Mouse (Mus musculus) embryonic facial prominence, embryonic 12.5 days (tissue): ENCODE results near the gene Farsa. TPM values are rescaled to one million over a fixed set of nuclear protein-coding genes. Genes with fewer than 3 reads are reported as not detected.
"Not testable (repeated sequence)": the region's sequence is repeated elsewhere in the genome, so short reads cannot be mapped to it uniquely, and the experiment has no call there.

Experiments
- ATAC-seq: fragments of 200-750 bp; cut with Nextera tagmentation; 2 replicates; pipeline ENCODE4 v1.8.0; 2017; ENCODE audit not compliant: insufficient number of reproducible peaks, insufficient read depth, low FRiP score, low TSS enrichment
- H3K27ac ChIP-seq: fragments of 300-500 bp; sonication (generic); 2 replicates; pipeline ENCODE4 v1.5.1; 2016; ENCODE audit warnings: mild to moderate bottlenecking
- H3K27me3 ChIP-seq: fragments of 300-500 bp; sonication (generic); 2 replicates; pipeline ENCODE4 v1.6.1; 2016; ENCODE audit warnings: mild to moderate bottlenecking, moderate library complexity
- H3K36me3 ChIP-seq: fragments of 300-500 bp; sonication (generic); 2 replicates; pipeline ENCODE4 v1.6.1; 2016; ENCODE audit warnings: mild to moderate bottlenecking
- H3K4me1 ChIP-seq: fragments of 300-500 bp; sonication (generic); 2 replicates; pipeline ENCODE4 v1.6.1; 2016
- H3K4me2 ChIP-seq: fragments of 300-500 bp; sonication (generic); replicated peaks from 2 replicates; pipeline ENCODE4 v1.6.1; 2016; ENCODE audit warnings: mild to moderate bottlenecking, moderate library complexity
- H3K4me3 ChIP-seq: fragments of 300-500 bp; sonication (generic); 2 replicates; pipeline ENCODE4 v1.5.1; 2016; ENCODE audit warnings: mild to moderate bottlenecking
- H3K9ac ChIP-seq: fragments of 300-500 bp; sonication (generic); 2 replicates; pipeline ENCODE4 v1.6.1; 2016; ENCODE audit warnings: mild to moderate bottlenecking, moderate library complexity
- H3K9me3 ChIP-seq: fragments of 300-500 bp; sonication (generic); 2 replicates; pipeline ENCODE4 v1.6.1; 2016; ENCODE audit warnings: mild to moderate bottlenecking, moderate library complexity
- WGBS: fragments of 180-500 bp; shearing (Covaris S2); methylation state at CpG from one replicate; pipeline ENCODE4 v1.1.7; 2016; 5-methylcytosine and 5-hydroxymethylcytosine counted together
- polyA plus RNA-seq: library from polyadenylated mRNA; unstranded; fragments of >200 nt; fragmentation: Nextera tagmentation; extraction: Ambion mirVana; gene quantifications from 2 replicates; pipeline ENCODE4 v1.2.1, GENCODE M21; 2016

Farsa gene
- polyA plus RNA-seq, 1 experiment from 2014 or later, result 106 TPM

DNA sequence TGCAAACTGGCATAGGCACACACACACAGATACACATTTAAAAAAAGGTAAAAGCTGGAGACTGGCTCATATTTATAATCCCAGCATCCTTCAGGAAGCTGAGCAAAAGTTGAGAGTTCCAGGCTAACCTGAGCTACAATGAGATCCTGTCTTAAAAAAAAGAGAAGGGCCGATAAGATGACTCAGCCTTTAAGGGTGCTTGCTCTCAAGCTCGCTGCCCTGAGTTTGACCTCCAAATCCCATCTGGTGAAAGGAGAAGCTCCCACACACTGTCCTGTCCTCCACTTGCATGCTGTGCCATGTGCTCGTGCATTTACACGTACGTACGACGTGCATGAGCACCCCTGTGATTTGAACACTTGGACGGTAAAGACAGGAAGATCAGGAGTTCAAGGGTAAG is 50.7 kb downstream of the Farsa start:
- Histone ChIP-seq H3K36me3 (no peaks in the 10 kb centered on the region; the same call in 1 of the 2 replicates), H3K9ac (no peak overlapping the region), H3K4me2 (no peak overlapping the region; the same call in 1 of the 2 replicates), H3K27me3 (peaks cover 33% of the 10 kb centered on the region), H3K27ac (no peak overlapping the region), H3K9me3 (no peaks in the 10 kb centered on the region), H3K4me1 (peaks cover 19% of the 10 kb centered on the region), H3K4me3 (no peak overlapping the region)
- ATAC-seq, result no peak
- WGBS, result 73% methylated on average over 8 of the region's 8 CpGs

DNA sequence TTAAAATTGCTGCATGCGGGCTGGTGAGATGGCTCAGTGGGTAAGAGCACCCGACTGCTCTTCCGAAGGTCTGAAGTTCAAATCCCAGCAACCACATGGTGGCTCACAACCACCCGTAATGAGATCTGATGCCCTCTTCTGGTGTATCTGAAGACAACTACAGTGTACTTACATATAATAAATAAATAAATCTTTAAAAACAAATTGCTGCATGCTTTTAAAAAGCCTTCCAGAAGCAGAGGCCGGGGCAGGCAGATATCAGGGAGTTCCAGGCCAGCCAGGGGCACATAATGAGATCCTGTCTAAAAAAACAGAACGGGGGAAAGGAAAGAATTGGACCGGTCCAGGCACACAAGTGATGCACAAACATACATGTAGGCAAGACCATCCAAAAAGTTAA is 51.2 kb downstream of the Farsa start:
- H3K27me3 ChIP-seq, result peaks cover 37% of the 10 kb centered on the region
- not testable (repeated sequence) for H3K9me3 ChIP-seq, H3K36me3 ChIP-seq, ATAC-seq, H3K9ac ChIP-seq
- peaks cover 24% of the 10 kb centered on the region for H3K4me1 ChIP-seq
- WGBS, result 22% methylated on average over 7 of the region's 7 CpGs
- H3K4me3 ChIP-seq, result peak overlapping the region; percentile 51
- peak overlapping the region; percentile 58; the same call in 1 of the 2 replicates for H3K27ac ChIP-seq
- H3K4me2 ChIP-seq, result peak overlapping the region; percentile 68

DNA sequence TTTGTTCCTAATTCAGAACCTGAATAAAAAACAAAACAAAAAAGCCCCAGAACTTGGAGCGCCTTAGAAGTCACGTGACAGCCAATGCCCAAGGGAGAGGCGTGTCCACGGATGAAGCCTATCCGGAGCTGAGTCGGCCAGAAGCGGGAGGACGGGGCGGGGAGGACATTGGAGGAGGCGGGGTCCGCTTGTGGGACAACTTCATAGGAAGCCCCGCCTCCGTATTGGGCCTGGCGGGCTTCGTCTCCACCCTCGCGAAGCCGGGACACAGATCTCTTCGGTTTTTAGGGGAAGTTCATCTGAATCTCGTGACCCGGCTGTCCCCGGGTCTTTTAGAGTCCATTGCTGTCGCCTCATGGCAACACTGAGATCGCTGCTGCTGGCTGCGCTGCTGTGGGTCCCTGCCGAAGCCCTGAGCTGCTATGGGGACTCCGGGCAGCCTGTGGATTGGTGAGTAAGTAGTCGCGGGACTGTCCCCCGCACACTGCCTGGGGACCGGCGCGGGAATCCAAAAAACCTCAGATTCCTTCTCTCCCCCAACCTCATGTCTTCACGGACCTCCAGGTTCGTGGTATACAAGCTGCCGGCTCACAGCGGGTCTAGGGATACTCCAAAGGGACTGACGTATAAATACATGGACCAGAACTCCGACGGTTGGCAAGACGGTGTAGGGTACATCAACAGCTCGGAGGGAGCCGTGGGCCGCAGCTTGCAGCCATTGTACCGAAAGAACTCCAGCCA is 51.8 kb downstream of the Farsa start, which contains the start of gene Dnase2a:
Dnase2a (plus strand) TSS at position 140 of the 741 bp plus-strand sequence.
- WGBS, result under 1% methylated on average over 45 of the region's 45 CpGs
- Histone ChIP-seq H3K4me3 (peak within 1 kb of the TSS; percentile 51), H3K9me3 (no peaks in the 10 kb centered on the region), H3K4me1 (peaks cover 23% of the 10 kb centered on the region), H3K4me2 (peak within 1 kb of the TSS; percentile 68), H3K36me3 (no peaks in the 10 kb centered on the region; the same call in 1 of the 2 replicates), H3K27me3 (peaks cover 44% of the 10 kb centered on the region), H3K9ac (peak within 1 kb of the TSS; percentile 63), H3K27ac (peak within 1 kb of the TSS; percentile 58)
- peak; percentile 67; the same call in 1 of the 2 replicates for ATAC-seq

DNA sequence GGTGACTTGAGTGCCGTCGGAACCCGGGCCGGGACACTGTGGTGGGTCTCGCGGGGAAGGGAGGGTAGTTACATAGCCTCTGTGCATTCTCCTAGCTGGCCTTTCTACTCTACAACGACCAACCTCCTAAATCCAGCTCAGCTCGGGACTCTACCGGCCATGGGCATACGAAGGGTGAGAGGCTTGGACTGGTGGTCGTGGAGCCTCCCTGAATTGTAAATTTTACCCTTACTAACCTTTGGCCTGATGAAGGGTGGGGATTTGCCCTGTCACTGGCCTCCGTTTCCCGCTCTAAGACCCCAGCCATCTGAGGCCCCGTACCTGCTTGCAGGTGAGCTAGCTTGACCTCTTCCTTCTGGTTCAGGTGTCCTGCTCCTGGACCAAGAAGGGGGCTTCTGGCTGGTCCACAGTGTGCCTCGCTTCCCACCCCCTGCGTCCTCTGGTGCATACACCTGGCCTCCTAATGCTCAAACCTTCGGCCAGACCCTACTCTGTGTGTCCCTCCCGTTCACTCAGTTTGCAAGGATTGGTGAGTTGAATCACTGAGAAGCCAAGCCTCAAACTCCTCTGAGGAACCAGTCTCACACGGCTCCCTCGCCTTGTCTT is 52.5 kb downstream of the Farsa start:
- Histone ChIP-seq H3K4me1 (peaks cover 23% of the 10 kb centered on the region), H3K9ac (peak overlapping the region; percentile 63), H3K9me3 (no peaks in the 10 kb centered on the region), H3K4me3 (peak overlapping the region; percentile 51), H3K4me2 (peak overlapping the region; percentile 68), H3K27me3 (peaks cover 50% of the 10 kb centered on the region), H3K27ac (no peak overlapping the region), H3K36me3 (no peaks in the 10 kb centered on the region; the same call in 1 of the 2 replicates)
- ATAC-seq, result 0 out of 2 replicates have a peak, but pooled peaks have one; percentile 25
- WGBS, result 49% methylated on average over 20 of the region's 20 CpGs

DNA sequence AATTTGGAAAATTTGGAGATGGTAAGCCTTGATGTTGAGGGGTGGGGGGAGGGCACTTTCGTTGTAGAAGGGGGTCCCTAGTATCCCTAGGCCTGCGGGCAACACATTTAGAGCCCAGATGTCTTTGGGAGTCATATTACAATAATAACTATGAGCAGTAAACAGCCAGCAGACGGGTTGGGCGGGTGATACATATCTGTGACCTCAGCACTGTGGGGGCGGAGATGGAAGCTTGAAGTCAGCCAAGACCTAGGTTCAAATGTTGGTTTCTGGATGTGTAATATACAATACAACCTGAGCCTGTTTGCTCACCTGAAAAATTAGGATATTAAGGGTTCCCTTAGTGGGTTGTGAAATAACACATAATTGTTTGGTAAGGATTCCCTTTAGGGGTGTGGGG is 53.2 kb downstream of the Farsa start:
- Histone ChIP-seq H3K9me3 (no peaks in the 10 kb centered on the region), H3K27me3 (peaks cover 53% of the 10 kb centered on the region), H3K4me1 (peaks cover 23% of the 10 kb centered on the region), H3K27ac (no peak overlapping the region), H3K9ac (no peak overlapping the region; the same call in 1 of the 2 replicates), H3K4me2 (peak overlapping the region; percentile 68; the same call in 1 of the 2 replicates), H3K36me3 (no peaks in the 10 kb centered on the region; the same call in 1 of the 2 replicates), H3K4me3 (0 out of 2 replicates have a peak overlapping the region, but pooled peaks have one; percentile 51)
- WGBS, result 56% methylated on average over 5 of the region's 5 CpGs
- ATAC-seq, result no peak

DNA sequence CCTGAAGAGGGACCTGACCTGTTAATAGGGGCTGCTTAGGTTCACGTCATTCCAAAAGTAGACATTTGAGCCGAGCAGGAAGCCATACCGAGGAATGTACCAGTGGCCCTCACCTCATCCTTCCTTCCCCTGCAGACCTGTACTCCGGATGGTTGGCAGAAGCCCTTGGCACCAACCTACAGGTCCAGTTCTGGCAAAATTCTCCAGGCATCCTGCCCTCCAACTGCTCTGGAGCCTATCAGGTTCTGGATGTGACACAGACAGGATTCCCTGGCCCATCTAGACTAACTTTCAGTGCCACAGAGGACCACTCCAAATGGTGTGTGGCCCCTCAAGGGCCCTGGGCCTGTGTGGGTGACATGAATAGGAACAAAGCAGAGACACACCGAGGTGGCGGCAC is 53.8 kb downstream of the Farsa start:
- Histone ChIP-seq H3K4me2 (no peak overlapping the region), H3K9ac (no peak overlapping the region), H3K27ac (no peak overlapping the region), H3K4me3 (no peak overlapping the region), H3K9me3 (no peaks in the 10 kb centered on the region), H3K4me1 (peaks cover 23% of the 10 kb centered on the region), H3K36me3 (no peaks in the 10 kb centered on the region; the same call in 1 of the 2 replicates), H3K27me3 (peaks cover 58% of the 10 kb centered on the region)
- no peak for ATAC-seq
- 76% methylated on average over 6 of the region's 6 CpGs for WGBS

- H3K4me1 ChIP-seq, result peaks cover 23% of the 10 kb centered on the region
- no peak for ATAC-seq
- H3K27me3 ChIP-seq, result peaks cover 69% of the 10 kb centered on the region
- peaks cover 4% of the 10 kb centered on the region; the same call in 1 of the 2 replicates for H3K36me3 ChIP-seq
- 81% methylated on average over 9 of the region's 9 CpGs for WGBS
- H3K4me2 ChIP-seq, result no peak overlapping the region
- H3K9me3 ChIP-seq, result no peaks in the 10 kb centered on the region
- no peak overlapping the region for H3K9ac ChIP-seq
- H3K27ac ChIP-seq, result no peak overlapping the region
- H3K4me3 ChIP-seq, result no peak overlapping the region
Measured at GRCm38 (mm10) chr8:84911854-84912253, 55.1 kb downstream of the Farsa start.

GRCm38 (mm10) chr8:84912391-84912790 is 55.6 kb downstream of the Farsa start:
- peaks cover 70% of the 10 kb centered on the region for H3K27me3 ChIP-seq
- no peak overlapping the region; the same call in 1 of the 2 replicates for H3K9ac ChIP-seq
- 19% methylated on average over 27 of the region's 27 CpGs for WGBS

DNA sequence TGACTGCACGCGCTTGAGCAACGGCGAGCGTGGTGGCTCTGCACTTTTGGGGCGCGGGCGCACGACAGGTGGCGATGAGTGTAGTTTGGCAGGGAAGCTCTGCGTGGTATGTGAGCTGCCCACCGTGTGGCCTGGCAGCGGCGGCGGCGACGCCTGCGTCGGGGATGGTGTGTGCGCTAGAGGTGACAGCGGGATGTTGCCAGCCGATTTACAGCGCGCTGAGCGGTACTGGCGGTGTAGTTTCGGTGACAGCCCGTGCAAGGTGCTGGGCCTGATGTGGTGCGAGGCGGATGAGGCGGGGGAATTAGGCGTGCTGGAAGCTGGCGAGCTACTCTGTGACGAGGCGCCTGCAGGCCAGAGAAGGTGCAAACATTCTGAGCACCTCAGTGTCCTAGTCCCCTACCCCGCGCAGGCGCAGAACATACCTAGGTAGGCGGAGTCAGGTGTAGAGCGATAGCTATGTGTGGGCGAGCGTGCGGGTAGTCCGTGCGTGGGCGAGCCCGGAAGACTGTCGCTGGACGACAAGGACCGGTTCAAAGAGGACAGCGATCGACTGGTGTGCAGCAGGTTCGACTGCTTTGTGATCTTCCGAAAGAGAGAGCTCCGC is 56.2 kb downstream of the Farsa start:
- Histone ChIP-seq H3K36me3 (peaks cover 4% of the 10 kb centered on the region; the same call in 1 of the 2 replicates), H3K9ac (peak overlapping the region; percentile 39; the same call in 1 of the 2 replicates), H3K27ac (no peak overlapping the region), H3K4me2 (peak overlapping the region; percentile 88), H3K27me3 (peaks cover 76% of the 10 kb centered on the region), H3K9me3 (no peaks in the 10 kb centered on the region), H3K4me1 (peaks cover 23% of the 10 kb centered on the region), H3K4me3 (peak overlapping the region; percentile 40)
- no peak for ATAC-seq
- WGBS, result 1% methylated on average over 55 of the region's 55 CpGs

More at GRCm38 (mm10) chr8:84912391-84912790, 55.6 kb downstream of the Farsa start:
- Histone ChIP-seq H3K27ac (no peak overlapping the region), H3K9me3 (no peaks in the 10 kb centered on the region), H3K4me3 (peak overlapping the region; percentile 40), H3K4me2 (peak overlapping the region; percentile 88), H3K4me1 (peaks cover 23% of the 10 kb centered on the region), H3K36me3 (peaks cover 4% of the 10 kb centered on the region; the same call in 1 of the 2 replicates)
- ATAC-seq, result no peak

DNA sequence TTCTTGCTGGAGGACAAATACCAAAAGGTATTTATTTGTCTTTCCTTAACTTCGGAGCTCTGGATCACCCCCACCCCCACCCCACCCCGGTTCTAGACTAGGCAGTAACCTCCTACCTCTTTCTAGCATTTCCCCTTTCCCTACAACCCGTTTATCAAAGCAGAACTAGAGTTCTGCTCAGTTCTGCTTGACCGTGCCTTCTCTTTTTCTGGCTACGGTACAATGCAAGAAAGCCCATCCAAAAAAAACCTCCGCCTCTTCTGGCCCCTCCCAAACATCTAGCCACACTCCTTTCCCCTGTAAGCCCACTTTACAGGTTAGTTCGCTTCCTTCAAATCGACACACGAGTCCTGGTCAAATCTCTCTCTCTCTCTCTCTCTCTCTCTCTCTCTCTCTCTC is 56.7 kb downstream of the Farsa start:
- Histone ChIP-seq H3K27me3 (peaks cover 81% of the 10 kb centered on the region), H3K36me3 (peaks cover 4% of the 10 kb centered on the region; the same call in 1 of the 2 replicates), H3K9ac (peak overlapping the region; percentile 39; the same call in 1 of the 2 replicates), H3K4me3 (peak overlapping the region; percentile 40), H3K27ac (no peak overlapping the region), H3K4me2 (peak overlapping the region; percentile 88), H3K9me3 (no peaks in the 10 kb centered on the region), H3K4me1 (peaks cover 23% of the 10 kb centered on the region)
- WGBS, result 12% methylated on average over 9 of the region's 9 CpGs
- ATAC-seq, result no peak

DNA sequence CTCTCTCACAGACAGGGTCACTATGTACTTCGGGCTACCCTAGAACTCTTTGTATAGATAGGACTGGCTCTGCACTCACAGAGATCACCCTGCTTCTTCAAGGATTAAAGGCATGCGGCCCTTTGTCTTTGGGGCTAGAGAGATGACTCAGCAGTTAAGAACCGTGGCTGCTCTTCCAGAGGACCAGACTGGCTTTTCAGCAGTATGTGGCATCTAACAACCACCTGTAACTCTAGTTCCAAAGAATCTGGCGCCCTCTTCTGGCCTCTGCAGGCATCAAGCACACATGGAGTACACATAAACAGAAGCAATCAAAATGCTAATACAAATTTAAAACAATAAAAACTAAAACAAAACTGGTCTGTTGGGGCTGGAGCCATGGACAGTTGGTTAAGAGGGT is 57.2 kb downstream of the Farsa start:
- Histone ChIP-seq H3K27ac (no peak overlapping the region), H3K9ac (peak overlapping the region; percentile 39; the same call in 1 of the 2 replicates), H3K4me2 (peak overlapping the region; percentile 88), H3K4me1 (peaks cover 22% of the 10 kb centered on the region), H3K9me3 (no peaks in the 10 kb centered on the region), H3K36me3 (peaks cover 4% of the 10 kb centered on the region; the same call in 1 of the 2 replicates), H3K4me3 (peak overlapping the region; percentile 40), H3K27me3 (peaks cover 85% of the 10 kb centered on the region)
- 34% methylated on average over 4 of the region's 4 CpGs for WGBS
- ATAC-seq, result no peak
